Mouse (Mus musculus) left cerebral cortex, postnatal 10 days (tissue): Measurements from ENCODE around the gene Vps51. TPM values are rescaled to one million over a fixed set of nuclear protein-coding genes. Genes with fewer than 3 reads are reported as not detected.
A peak's percentile ranks its signal among the peaks of the same experiment; 100 is the strongest.
"Not testable (repeated sequence)": the region's sequence is repeated elsewhere in the genome, so short reads cannot be mapped to it uniquely, and the experiment has no call there.

Experiments
- DNase-seq, 2 experiments: peaks; one replicate each; pipeline ENCODE4 v3.0.0; 2021 to 2022; ENCODE audit warnings: low spot score in 2 of 2, mixed read lengths in 1 of 2; ENCODE audit errors: extremely low spot score in 1 of 2
- intact Hi-C: fragments of 180-260 bp; cut with DNase I; formaldehyde crosslinking; loops from one replicate; pipeline ENCODE4 v1.15.1; 2025
- total RNA-seq, 2 experiments: library from RNA; stranded (reverse); gene quantifications; 2 replicates each; pipeline ENCODE4 v1.2.3; 2021

Gene Vps51
- total RNA-seq, 2 experiments from 2014 or later, result 90.8 to 94.8 TPM

DNA sequence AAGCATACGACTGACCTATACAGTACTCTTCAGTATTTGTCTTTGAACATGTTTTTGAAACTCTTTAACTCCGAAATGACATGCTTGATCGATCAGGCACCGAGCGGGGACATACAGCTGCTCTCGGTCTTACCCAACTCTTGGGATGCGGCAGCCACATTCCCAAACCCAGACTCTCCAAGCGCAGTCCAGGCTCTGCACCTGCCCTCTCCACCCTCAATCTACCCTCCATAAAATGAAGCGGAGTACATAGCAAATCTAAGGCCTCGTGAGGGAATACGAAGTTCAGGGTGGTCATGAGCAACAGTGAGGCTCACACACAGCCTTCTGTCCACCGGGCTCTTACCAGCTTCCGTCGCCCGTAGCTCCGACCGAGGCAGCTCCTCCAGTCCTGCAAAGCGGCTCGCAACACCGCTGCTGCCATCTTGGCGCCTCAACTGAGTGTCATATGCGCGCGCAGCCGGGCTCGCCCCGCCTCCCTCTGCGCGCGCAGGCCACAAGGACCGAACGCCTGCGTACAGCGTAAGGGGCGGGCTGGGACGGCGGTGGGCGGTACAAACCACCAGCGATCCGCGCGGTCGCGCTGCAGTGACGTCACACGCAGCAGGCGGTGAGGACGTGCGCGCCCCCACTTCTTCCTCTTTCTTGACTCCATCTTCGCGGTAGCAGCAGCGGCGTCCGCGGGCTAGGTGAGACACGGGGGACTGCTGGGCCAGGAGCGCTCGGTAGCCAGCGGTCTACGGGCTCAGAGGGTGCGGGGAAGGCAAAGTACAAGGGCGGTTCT lies 19.5 kb downstream of the Vps51 start, which contains the start of the genes Mrpl49 and Fau:
Mrpl49 (minus strand) TSS at position 473 of the 784 bp plus-strand sequence.
Fau (plus strand) TSS at position 532 of the 784 bp plus-strand sequence.
- DNase-seq, result peak; percentile 99 to 100
- intact Hi-C loops, result no loop called here

DNA sequence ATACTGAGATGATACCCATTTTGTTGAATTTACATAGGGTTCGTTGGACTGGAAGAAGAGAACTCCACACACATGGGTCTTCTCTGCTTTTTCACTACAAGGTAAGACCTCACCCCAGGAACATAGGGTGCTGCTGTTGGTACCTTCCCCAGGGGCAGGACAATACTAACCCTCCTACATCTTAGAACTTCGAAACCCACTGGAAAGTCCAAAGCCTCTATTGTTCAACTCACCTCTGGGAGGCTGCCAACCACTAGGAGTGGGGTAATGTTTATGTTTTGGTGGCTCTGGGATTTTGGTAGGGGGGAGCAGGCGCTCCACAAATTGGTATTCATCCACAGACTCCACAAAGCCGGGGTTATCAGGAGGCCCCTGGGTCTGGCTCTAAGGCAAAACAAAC lies 20.3 kb downstream of the Vps51 start:
- intact Hi-C loops, result no loop called here
- DNase-seq, result no peak

DNA sequence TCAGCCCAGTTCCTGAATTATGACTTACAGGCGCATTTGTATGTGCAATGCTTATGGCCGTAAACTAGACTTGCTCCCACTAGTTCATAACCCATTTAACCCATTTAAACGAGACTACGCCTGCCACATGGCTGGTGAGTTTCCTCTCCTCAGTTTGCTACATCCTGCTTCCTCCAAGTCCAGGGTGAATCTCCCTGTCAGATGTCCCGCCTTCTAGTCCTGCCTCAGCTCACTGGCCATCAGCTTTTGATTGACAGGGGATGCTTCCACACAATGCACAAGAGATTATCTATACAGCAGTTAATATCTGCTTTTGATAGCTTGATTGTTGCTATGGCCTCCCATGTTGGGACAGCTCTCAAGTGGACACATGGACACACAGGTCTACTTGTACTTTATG lies 22.7 kb downstream of the Vps51 start:
- no peak for DNase-seq
- intact Hi-C loops, result no loop called here

DNA sequence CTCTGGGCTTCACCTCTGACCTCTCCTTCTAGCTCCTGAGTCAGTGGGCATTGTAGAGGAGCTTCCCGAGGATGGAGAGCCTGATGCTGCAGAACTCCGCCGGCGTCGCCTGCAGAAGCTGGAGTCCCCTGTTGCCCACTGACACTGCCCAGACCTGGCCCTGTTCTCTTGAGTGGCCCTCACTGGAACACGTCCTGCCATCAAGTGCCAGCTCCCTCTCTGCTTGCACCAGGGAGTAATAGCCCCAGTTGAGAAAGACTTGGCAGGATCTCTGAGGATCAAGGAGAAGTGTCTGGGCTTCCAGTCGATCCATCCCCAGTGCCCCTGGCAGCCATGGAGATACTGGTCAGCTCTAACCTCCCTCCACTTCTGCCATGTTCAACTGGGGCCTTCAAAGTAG lies 24.5 kb downstream of the Vps51 start:
- DNase-seq, result no peak
- intact Hi-C loops, result no loop called here

DNA sequence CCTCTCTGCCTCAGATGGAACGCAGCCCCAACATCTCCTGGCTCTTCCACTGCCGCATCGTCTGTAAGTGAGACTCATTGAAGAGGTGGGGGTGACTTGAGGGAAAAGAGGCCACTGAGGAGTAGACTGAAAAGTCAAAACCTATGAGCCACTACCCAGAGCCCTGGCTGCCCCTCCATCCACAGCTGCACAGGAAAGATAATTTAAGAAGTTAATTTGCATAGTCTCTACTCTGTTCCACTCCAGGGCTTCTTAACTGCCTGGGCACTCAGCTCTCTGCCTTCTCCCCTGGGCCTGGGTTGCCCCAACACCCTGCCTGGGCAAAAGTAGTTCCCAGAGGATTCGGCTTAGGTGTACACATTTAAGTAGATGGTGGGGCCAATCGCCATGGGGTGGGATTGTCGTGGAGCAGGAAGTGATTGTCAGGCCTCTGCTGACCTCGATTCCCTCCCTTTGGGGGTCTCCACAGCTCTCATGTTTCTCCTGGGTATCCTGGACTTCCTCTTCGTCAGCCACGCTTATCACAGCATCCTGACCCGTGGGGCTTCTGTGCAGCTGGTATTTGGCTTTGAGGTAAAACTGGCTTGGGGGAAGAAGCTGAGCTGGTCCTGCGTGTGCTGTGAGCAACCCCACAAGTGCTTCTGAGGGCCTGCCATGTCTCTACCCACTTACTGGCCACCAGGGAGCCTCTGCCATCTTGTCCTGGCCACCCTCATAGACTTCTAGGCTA lies 28.2 kb downstream of the Vps51 start:
- intact Hi-C loops, result loop anchor here (5.0 kb wide), 1 partner anchor 127 kb away; the partner anchor contains the start of gene Cdc42ep2
- DNase-seq, result no peak

DNA sequence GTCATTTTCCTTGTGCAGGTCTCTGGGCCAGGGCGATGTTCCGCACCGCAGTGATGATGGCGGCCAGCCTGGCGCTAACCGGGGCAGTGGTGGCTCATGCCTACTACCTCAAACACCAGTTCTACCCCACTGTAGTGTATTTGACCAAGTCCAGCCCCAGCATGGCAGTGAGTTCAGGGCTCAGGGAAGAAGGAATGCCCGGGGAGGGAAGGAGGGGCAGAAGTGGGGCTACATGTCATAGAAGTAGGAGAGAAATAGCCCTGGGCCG lies 29.2 kb downstream of the Vps51 start:
- intact Hi-C loops, result loop anchor here (5.0 kb wide), 1 partner anchor 126 kb away; the partner anchor contains the start of gene Cdc42ep2
- peak in 1 of 2 experiments; percentile 32 for DNase-seq

DNA sequence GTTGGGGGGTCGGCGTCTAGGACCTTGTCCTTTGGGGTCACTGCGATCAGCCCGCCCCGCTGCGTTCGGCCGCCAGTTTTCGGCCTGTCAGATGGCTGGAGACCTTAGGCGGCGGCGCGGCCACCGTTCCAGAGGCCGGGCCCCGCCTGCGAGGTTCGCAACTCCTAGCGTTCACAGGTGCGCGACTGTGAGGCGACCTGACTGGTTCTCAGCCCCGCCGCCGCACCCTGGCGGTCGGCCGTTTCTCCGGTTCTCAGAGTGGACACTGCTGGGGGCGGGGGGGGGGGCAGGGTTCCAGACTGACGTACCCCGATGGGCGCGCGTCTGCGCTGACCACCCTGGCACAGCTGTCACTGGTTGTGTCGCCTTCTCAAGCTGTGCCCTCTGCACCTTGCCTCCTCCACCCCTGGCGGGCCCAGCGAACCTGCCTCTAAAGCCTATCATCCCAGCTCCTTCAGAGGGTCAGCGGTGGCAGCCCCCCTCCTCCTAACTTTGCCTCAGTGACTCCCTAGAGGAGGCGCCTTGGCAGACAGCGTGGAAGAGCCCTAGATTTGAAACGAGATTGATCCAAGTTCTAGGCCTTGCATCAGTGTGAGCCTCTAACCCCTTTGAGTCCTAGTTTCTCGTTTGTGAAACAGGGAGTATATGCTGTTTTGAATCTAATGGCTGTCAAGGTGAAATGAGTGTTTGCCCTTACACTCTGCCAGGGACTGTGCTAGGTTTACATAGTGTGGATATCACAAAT lies 29.7 kb downstream of the Vps51 start:
- intact Hi-C loops, result loop anchor here (5.0 kb wide), 1 partner anchor 125 kb away; the partner anchor contains the start of gene Cdc42ep2
- DNase-seq, result no peak

DNA sequence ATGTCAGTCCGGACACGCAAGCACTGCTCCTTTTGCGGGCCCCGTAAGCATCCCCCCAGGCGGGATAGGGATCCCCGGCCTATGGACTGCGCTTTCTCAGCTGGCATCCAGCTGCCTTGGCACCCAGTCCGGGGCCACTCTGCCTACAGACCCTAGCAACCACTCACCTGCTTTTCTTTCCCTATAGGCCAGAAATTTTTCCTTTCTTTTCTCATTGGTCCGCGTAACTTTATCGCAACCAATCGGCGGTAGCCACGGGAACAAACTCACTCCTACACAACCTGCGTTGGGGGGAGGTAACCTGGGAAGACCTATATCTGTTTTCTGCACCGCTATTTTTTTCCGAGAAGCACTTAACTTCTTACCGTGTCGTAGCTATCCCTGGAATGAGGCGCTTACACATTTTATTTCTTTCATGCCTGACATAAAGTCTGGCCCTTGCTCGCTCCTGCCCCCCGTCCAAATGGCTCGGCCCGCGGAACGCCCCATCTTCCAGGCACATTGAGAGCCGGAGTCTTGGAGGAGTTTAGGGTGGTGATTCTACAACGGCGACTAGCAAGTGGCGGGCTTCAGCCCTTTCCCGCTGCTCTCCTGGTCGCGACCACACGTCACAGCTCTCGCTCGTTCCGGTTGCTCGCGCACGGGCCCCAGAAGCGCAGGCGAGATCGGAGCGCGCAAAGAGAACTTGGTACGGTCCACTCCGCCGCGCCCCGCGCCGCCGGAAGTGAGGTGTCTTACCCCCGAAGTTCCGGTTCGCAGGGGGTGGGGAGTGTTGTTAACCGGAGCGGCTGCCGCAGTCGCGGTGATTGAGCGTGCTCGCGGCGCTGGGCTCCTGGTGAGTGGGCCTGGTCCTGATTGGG lies 30.5 kb downstream of the Vps51 start, which contains the start of gene Syvn1:
Syvn1 (plus strand) TSS at position 283 of the 860 bp plus-strand sequence.
- intact Hi-C loops, result loop anchor here (5.0 kb wide), 1 partner anchor 124 kb away; the partner anchor contains the start of gene Cdc42ep2
- DNase-seq, result peak; percentile 93 to 94

DNA sequence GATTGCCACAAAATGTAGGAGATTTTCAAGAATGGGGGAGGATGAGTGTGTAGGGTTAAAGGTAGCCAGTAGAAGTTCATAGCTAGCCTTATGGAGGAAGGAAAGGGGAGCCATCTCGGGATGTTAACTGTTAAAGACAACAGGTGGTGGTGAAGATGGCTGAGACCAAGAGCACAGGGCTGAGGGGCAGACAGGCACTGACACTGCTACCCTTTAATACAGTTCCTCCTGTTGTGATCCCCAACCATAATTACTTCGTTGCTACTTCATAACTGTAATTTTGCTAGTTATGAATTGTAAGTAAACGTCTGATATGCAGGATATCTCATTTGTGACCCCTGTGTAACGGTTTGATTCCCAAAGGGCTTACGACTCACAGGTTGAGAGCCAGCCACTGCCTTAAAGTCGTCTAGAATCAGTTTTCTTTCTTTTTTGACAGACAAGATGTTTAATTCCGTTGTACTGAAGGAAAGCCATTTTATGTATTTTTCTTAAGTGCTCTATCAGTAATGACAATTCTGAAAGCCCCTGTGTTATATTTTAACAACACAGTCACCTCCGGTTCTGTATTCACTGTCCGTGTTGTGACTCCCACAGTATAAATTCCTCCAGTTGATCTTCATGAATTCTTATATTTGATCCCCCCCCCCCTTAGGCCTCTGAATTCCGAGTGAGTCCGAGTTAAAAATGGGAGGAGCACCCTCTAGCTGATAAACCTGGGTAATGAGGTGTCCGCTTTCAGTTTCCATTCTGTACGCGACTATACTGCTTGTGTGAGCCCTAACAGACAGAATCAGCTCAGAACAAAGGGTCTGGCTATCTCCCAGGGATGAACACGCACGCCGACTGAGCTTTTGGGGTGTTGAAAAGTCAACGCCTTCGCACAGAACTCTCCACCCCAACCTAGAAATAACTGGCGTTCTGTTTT lies 31.4 kb downstream of the Vps51 start:
- DNase-seq, result no peak
- intact Hi-C loops, result loop anchor here (2.0 to 5.0 kb wide), 2 partner anchors 81 to 123 kb away; partner anchors contain the start of genes Cdc42ep2 and Pola2

DNA sequence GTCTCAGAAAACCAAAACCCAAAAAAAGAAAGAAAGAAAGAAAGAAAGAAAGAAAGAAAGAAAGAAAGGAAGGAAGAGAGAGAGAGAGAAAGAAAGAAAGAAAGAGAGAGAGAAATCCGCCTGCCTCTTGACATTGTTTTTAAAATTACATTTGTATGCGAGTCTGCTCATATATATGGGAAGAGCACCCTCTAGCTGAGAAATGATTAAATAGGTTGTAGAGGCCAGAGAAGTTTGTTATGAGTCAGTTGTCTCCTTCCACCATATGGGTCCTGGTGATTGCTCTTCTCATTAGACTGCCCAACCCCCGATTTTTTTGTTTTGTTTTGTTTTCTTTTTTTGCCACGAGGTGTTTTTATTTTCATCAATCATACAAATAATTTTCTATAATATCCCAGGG lies 32.9 kb downstream of the Vps51 start:
- intact Hi-C loops, result loop anchor here (2.0 kb wide), 1 partner anchor 79 kb away; the partner anchor contains the start of gene Pola2
- DNase-seq, result not testable (repeated sequence)

DNA sequence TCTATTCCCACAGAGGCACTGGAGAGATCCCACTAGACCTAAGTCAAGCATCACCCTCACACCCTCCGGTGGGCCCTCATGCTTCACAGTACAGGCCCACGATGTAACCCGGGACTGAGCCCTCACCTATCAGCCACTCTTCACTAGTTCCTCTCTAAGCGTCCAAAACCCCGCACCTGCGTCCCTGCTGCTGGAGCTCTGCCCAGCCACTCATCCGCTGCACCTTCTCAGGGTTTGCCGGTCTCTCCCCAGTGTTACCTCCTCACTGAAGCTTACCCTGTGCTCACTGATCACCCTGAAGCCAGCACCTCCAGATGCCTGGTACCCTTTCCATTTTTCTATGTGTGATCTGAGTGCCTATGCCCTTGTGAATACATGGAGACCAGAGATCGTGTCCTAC lies 34.7 kb downstream of the Vps51 start:
- intact Hi-C loops, result no loop called here
- DNase-seq, result peak in 1 of 2 experiments; percentile 25

DNA sequence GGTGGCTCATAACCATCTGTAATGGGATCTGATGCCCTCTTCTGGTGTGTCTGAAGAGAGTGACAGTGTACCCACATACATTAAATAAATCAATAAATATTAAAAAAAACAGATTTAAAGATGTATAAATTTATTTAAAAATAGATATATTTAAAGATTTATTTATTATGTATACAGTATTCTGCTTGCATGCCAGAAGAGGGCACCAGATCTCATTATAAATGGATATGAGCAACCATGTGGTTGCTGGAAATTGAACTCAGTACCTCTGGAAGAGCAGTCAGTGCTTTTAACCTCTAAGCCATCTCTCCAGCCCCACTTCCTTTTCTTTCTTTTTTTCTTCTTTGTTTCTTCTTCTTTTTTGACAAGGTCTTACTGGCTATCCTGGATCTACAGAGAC lies 37.0 kb downstream of the Vps51 start:
- intact Hi-C loops, result no loop called here

DNA sequence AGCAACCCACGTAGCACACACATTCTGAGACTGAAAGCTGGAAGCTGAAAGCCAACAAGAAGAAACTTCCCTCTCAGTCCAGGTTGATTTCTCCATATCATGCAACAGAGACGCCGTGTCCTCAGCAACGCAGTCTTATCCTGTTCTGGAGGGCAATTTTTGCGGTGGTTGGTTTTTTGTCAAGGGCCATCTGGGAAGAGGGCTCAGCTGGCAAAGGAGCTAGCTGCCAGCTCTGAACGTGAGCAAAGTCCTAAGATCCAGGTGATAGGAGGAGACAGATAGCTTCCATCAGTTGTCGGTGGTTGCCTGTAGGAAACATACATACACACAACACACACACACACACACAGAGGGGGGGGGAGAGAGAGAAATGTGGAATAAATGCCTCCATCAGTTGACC lies 38.7 kb downstream of the Vps51 start:
- no peak for DNase-seq
- intact Hi-C loops, result no loop called here

More for the DNA sequence above, 37.0 kb downstream of the Vps51 start:
- DNase-seq, result no peak

DNA sequence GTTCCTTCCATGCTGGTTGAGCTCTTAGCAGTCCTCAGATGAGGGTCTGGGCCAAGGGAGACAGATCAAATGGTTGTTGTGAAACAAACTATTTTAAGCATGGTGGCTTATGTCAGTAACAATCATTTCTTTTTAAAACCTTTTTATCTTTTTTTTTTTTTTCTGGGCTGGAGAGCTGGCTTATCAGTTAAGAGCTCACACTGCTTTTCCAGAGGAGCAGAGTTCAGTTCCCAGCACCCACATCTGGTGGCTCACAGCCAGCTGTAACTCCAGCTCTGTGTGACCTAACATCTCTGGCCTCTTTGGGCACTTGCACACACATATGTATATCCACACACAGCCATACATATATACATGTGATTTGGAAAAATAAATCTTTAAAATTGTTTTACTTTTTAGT lies 39.3 kb downstream of the Vps51 start:
- intact Hi-C loops, result no loop called here
- DNase-seq, result no peak

DNA sequence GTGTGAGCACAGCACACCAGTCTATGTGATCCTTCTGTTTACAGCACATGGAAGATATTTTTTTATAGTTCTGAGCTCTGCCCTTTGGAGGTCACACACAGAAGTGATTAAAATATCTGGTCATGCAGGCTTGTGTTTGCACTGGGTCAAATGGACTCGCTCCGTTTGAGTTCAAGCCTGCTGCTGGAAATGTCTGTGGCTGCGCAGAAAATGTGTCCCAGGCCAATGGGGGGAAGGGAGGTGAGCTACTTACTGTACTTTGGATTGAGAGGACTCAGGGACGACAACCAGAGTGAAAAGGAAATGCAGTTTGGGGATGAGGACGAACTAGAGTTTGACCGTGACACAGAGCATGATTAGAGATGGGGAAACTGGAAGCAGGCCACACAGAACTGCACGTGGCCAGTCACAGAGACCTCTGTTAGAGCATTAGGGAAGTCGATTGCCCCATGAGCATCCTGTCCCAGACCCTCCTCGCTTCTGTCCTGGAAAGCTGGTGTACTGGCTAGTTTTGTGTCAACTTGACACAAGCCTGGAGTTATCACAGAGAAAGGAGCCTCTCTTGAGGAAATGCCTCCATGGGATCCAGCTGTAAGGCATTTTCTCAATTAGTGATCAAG lies 41.0 kb downstream of the Vps51 start:
- intact Hi-C loops, result no loop called here
- no peak for DNase-seq

DNA sequence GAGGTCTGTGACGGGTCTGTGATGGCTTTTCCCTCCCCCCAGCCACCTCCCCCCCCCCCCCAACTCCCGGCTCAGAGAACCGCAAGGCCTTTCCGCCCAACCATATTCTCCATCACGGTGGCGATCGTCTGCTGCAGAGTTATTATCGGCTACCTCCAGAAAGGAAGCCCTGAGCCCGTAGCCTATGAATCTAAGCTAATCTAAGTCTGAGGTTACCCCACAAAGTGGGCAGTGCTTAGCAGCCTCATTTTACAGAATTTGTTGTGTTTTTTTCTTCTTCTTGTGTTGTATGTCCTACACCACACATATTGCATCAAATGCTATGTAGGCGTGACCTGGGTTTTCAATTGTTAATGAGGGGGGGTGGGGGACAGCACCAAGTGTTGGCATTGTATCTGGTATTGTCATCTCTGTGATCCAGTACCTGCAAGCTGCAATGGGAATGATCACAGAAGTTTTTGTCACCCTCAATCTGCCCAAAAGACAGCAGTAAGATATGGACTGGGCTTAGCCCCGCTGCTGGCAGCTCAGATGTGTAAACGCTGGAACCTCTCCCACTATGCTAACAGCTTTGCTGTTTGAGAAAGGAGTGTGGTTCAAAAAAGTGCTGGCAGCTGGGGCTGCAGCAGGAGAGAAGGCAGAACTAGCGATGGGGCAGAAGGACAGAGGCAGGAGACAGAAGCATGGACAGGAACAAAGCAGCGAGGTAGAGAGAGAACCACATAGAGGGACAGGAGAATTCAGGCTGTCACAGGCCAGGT lies 46.3 kb downstream of the Vps51 start:
- intact Hi-C loops, result no loop called here
- DNase-seq, result no peak
